Mouse (Mus musculus) lung, adult 10 weeks (tissue): Measurements from ENCODE around the gene Ess2. TPM values are rescaled to one million over a fixed set of nuclear protein-coding genes. Genes with fewer than 3 reads are reported as not detected.

Source experiments
- polyA plus RNA-seq: library from polyadenylated mRNA; stranded (reverse); fragments of 350-450 nt; fragmentation: Illumina TruSeq; extraction: RNeasy Lipid Tissue Mini Kit (QIAGEN cat#74804); gene quantifications from one replicate; pipeline ENCODE4 v1.2.3, GENCODE M21; 2014; ENCODE audit warnings: low read depth, low replicate concordance; ENCODE audit not compliant: insufficient read depth

The Ess2 gene
- polyA plus RNA-seq, result 10.9 TPM

DNA sequence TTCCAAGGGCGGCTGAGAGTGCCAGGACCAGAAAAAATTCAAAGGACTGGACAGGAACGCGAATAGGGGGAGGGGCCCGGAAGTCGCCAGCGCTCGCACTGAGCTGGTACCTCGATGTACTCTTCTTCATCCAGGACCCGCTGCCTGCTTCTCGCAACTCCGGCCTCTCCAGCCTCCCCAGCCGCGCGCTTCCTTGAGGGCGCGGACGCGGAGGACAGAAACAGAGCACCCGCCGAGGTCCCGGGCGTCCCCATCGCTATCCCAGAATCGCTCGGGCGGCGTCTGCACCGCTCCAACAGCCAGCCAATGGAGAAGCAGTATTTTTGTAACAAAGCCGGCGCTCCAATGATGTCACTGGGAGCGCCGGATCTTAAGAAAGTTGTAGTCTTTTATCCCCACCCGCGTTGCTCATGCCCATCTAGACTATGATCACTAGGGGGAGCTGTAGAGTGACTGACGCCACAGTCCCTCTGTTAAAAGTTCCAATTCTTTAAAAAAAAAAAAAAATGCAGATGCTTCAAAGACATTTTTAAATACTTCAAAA, at the start of gene Ess2:
Ess2 (minus strand) TSS at position 297 of the 544 bp plus-strand sequence.

GRCm38 (mm10) chr16:17928087-17928580, 17.0 kb upstream of the Ess2 start, which contains the start of gene Slc25a1:
Gene Slc25a1, minus strand, starts transcription at chr16:17928219.

GRCm38 (mm10) chr16:17914307-17915249, 3.4 kb upstream of the Ess2 start, which contains the start of gene Gsc2:
Gene Gsc2, minus strand, starts transcription at chr16:17915059.

DNA sequence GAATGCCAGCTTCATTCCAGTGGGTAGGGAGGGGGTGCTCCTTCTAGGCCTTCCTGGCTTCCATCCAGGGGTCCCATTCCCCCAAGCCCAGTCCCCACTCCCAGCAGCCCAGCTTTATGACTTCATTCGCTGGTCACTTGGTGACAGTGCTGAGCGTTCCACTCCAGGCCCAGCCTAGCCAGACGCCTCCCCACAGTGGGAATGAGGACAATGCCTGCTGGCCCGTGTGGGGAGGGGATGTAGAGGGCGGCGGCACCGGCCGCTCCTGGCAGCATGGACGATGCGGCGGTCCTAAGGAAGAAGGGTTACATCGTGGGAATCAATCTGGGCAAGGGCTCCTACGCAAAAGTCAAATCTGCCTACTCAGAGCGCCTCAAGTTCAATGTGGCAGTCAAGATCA, 12.7 kb downstream of the Ess2 start, which contains the start of the genes Dgcr2 and Tssk2:
Dgcr2 (minus strand) TSS at position 101 of the 400 bp plus-strand sequence.
Tssk2 (plus strand) TSS at position 176 of the 400 bp plus-strand sequence.

GRCm38 (mm10) chr16:17893923-17894322, 17.2 kb downstream of the Ess2 start, which contains the start of gene Tssk1:
Gene Tssk1, plus strand, starts transcription at chr16:17894223.

DNA sequence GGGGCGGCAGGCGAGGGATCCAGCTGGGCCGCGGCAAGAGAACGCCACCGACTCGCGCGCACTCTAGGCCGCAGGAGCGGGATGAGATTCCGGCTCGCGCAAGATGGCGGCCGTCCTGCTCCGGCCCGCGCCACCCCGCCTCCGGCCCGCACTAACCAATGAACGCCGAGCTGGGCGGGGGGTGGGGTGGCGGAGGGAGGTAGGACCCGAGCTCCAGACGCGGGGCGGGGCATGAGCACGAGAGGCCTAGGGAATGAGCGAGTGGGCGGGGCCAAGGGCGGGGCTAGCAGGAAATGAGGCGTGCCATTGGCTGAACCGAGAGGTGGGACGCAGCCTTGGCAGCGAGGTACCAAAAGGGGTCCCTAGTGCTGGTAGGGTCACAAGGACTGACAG, 19.6 kb downstream of the Ess2 start, which contains the start of gene Gm20518:
Gm20518 (minus strand) TSS at position 105 of the 393 bp plus-strand sequence.

Other genes with a start within 250 kb of the Ess2 start
- gene Med15, start 178.5 kb downstream of the Ess2 start, polyA plus RNA-seq, result 16.6 TPM
- 18.9 TPM for gene Klhl22, start 151.7 kb downstream of the Ess2 start, polyA plus RNA-seq
- gene Scarf2, start 114.1 kb downstream of the Ess2 start, polyA plus RNA-seq, result 31.5 TPM
- gene B830017H08Rik, start 78.2 kb downstream of the Ess2 start, polyA plus RNA-seq, result not detected
- 3.9 TPM for gene Car15, start 73.0 kb downstream of the Ess2 start, polyA plus RNA-seq
- gene Gm20518, start 19.7 kb downstream of the Ess2 start, polyA plus RNA-seq, result 0.10 TPM
- gene Tssk1, start 17.1 kb downstream of the Ess2 start, polyA plus RNA-seq, result 0.06 TPM
- 26.6 TPM for gene Dgcr2, start 12.8 kb downstream of the Ess2 start, polyA plus RNA-seq
- gene Tssk2, start 12.7 kb downstream of the Ess2 start, polyA plus RNA-seq, result not detected
- gene Gsc2, start 3.7 kb upstream of the Ess2 start, polyA plus RNA-seq, result not detected
- gene Slc25a1, start 16.9 kb upstream of the Ess2 start, polyA plus RNA-seq, result 56.6 TPM
- gene Vpreb2, start 69.1 kb upstream of the Ess2 start, polyA plus RNA-seq, result not detected
- 61.9 TPM for gene Dgcr6, start 141.5 kb upstream of the Ess2 start, polyA plus RNA-seq
- gene Prodh, start 178.9 kb upstream of the Ess2 start, polyA plus RNA-seq, result 12.3 TPM
- 0.23 TPM for gene Rtn4r, start 216.3 kb upstream of the Ess2 start, polyA plus RNA-seq